9 mouse cellular contexts compared by ENCODE assay signal in genomic region chr14:25310671-25311151, GRCm38 (mm10).
DNase-seq lines count a peak whose midpoint lies in the region; ATAC-seq and TF ChIP-seq lines count a peak whose summit lies in the region.
"Had no signal": no experiment of that assay in that cellular context is flagged by ENCODE, and none has a peak within 500 bp of the region (broad histone marks: within the 10 kb centered on the region; RNA-seq: fewer than 3 reads in every experiment).

No protein-coding gene starts in this region.

- peaks cover 19% of the 10 kb centered on the region for H3K4me1 ChIP-seq in limb, embryonic 14.5 days (ENCODE audit: control insufficient read depth, insufficient read depth, low read length)

- intact Hi-C loops in heart, postnatal 14 days (cut with DNase I), result loop anchor here (5.0 kb wide), 1 partner anchor 257 kb away; no protein-coding TSS in a partner anchor

- peak overlapping the region; percentile 14; the same call in 1 of the 2 replicates for H3K27ac ChIP-seq in limb, embryonic 14.5 days (replicated peaks; ENCODE audit: low read depth, low read length)

- H3K27me3 ChIP-seq in limb, embryonic 14.5 days (ENCODE audit: control insufficient read depth, insufficient read depth, low read length), result no peaks in the 10 kb centered on the region

- no peak overlapping the region for H3K9ac ChIP-seq in limb, embryonic 14.5 days (ENCODE audit: low read depth, low read length, severe bottlenecking)

- TF ChIP-seq POLR2A in limb, embryonic 14.5 days (IDR thresholded peaks at IDR 0.05; ENCODE audit: borderline replicate concordance, extremely low read depth, insufficient read depth, insufficient read length), result no peak

- 48% methylated on average over 4 of the region's 4 CpGs for WGBS in limb, embryonic 14.5 days

- peak; percentile 22 for DNase-seq in kidney, adult 18-20 months
- DNase-seq in kidney, postnatal 10 days, result no peak
- peak; percentile 52 to 62 for DNase-seq in heart, adult 18-20 months
- DNase-seq in heart, postnatal 14 days, result peak; percentile 29 to 53
- no peak for DNase-seq in limb, embryonic 14.5 days (ENCODE audit: low spot score)
- no peak for DNase-seq in left cerebral cortex, adult 9 months (ENCODE audit: low spot score in 2 of 2)
- no peak for DNase-seq in adrenal gland, adult 2 months
- DNase-seq: cerebellum, adult 11-12 months; right cerebral cortex, postnatal 14 days had no signal

- no peaks in the 10 kb centered on the region for H3K9me3 ChIP-seq in limb, embryonic 14.5 days (ENCODE audit: control insufficient read depth, low read length)

- H3K4me2 ChIP-seq in limb, embryonic 14.5 days (replicated peaks; ENCODE audit: low read depth, low read length, severe bottlenecking), result no peak overlapping the region

- ATAC-seq in limb, embryonic 14.5 days (ENCODE audit: low FRiP score, low read depth), result no peak

- H3K4me3 ChIP-seq in limb, embryonic 14.5 days (replicated peaks; ENCODE audit: low read length), result no peak overlapping the region

- no peaks in the 10 kb centered on the region for H3K36me3 ChIP-seq in limb, embryonic 14.5 days (ENCODE audit: control insufficient read depth, insufficient read depth, low read length)

Comparison
In these comparisons a context has a peak if more than half of its experiments do, and no peak if none do; other contexts are left out.
1. DNase-seq: peak in kidney, adult 18-20 months (single experiment), heart, adult 18-20 months (2 of 2) and heart, postnatal 14 days (2 of 2); none in kidney, postnatal 10 days (single experiment), limb, embryonic 14.5 days (single experiment), left cerebral cortex, adult 9 months (0 of 2) and adrenal gland, adult 2 months (single experiment).